Mouse (Mus musculus) Muller cell, postnatal 12 days (primary cell): Measurements from ENCODE around the gene Pmp22.

Source experiments
- DNase-seq: peaks from one replicate; pipeline ENCODE4 v3.0.0-alpha.2; 2015; ENCODE audit errors: inconsistent ontology term

The Pmp22 gene

DNA sequence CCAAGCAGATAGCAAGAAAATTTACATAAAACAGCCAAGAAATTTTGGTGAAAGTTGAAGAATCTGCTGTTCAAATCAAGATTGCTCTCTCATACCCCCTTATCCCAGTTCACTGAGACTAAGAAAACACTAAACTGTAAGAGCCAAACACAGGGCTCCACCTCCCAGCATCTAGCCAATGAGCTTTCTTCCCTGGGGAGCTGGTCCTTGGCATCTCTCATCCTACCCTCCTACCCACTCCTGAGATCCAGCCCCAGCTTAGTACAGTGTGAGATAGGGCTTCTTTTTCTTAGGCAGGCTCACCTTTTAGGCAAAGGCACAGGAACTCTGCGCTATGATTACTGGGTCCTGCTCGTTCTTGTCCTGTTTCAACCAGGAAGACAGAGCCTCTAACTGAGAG is 34.0 kb downstream of the Pmp22 start:
- DNase-seq: no peak

DNA sequence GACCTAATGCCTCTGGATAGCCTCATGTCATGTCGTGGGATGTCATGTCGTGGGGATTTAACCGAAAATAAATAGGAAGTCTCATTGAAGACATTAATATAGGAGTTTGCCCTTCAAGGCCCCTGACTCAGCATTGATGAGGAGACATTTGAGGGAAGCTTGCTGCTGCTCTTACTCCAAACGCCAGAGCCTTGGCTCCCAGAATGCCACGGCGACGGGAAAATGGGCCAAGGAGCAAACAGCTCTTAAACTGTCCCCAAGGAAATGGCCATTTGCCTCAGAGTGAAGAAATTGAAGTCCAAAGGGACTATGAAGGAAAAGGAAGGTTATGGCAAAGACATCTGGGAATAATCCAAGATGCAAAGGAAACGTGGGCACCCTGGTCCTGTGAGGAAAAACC is 34.8 kb downstream of the Pmp22 start:
- no peak for DNase-seq

DNA sequence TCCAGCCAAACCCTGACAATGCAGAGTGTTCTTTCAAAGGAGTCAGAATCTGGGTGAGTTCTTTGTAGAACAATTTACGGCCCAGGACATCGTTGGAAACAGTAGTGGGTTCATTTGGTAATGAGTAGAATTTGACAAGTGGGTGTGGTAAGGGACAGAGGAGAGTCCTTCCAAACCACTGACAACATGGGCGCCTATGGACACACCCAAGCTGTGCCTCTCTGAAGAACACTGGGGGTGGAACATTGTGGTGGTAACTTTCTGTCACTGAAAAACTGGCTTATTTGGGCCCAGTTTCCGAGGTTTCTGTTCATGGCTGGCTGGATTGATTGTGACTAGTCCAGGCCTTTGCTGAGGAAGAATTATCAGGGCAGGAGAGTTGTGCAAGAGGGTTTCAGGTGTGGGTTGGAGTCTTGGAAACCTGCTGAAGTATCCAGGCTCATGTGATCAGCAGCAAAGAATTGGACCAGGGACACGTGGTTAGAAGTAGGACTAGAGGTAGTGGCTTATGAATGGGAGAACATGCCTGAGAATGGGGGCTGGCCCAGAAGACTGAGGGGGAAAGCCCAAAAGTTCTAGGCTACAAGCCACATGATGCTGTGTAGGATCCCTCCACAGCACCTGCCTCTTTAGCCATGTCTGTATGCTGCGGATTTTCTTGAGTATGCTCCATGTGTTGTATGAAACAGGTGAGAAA is 35.4 kb downstream of the Pmp22 start:
- no peak for DNase-seq

GRCm38 (mm10) chr11:63164756-63165484 is 36.1 kb downstream of the Pmp22 start:
- no peak for DNase-seq

- no peak for DNase-seq
Measured at GRCm38 (mm10) chr11:63167826-63168225, 39.0 kb downstream of the Pmp22 start.

GRCm38 (mm10) chr11:63168551-63169258 is 39.9 kb downstream of the Pmp22 start:
- peak; percentile 51 for DNase-seq

DNA sequence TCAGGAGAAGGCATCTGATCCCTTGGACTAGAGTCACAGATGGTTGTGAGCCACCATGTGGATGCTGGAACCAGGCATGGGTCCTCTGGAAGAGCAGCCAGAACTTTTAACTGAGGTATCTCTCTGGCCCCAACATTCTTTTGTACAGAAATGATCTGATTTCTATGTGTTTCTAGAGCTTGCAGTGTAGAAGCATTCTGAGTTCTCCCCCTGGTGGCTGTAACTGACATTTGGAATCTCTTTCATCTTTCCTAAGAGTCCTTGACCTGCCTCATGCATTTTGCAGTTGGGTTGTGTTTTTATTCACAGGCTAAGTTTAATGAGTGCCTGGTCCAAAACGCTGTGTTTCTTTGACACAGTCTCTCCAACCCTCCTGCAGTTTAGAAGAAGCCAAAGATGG is 43.2 kb downstream of the Pmp22 start:
- DNase-seq: no peak

GRCm38 (mm10) chr11:63173604-63174003 is 44.8 kb downstream of the Pmp22 start:
- DNase-seq: no peak

DNA sequence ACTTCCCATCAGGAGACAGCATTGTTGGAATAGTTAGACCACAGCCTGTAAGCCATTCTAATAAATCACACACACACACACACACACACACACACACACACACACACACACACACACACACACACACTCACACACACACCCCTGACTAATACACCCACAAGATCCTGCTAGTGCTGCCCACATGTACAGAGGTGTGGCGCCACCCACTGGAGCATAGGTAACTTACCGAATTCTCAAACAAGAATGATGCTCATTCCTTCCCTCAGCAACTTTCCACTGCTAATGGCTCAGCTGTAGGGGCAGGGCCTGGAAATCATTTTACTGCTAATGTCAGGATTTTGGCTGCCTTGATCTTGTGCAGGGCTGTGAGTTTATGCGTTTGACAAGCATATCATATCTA is 46.5 kb downstream of the Pmp22 start:
- DNase-seq: no peak

DNA sequence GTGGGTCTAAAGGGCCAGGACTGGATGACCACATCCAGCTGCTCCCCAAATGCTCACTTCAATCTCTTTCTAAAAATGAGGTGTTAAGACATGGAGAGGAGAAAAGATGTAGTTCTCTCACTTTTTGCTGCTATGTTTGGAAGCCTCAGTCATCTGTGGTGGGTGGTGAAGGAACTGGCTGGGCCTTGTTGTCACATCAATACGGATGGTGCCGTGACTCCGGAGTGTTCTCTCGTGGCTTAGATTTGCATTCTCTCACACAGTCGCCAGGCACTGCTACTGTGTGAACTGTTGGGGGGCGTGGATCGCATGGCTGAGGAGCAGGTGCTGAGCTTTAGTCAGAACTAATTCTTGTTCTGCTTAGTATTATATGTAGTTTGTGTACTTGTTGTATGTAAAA is 47.6 kb downstream of the Pmp22 start:
- no peak for DNase-seq

DNA sequence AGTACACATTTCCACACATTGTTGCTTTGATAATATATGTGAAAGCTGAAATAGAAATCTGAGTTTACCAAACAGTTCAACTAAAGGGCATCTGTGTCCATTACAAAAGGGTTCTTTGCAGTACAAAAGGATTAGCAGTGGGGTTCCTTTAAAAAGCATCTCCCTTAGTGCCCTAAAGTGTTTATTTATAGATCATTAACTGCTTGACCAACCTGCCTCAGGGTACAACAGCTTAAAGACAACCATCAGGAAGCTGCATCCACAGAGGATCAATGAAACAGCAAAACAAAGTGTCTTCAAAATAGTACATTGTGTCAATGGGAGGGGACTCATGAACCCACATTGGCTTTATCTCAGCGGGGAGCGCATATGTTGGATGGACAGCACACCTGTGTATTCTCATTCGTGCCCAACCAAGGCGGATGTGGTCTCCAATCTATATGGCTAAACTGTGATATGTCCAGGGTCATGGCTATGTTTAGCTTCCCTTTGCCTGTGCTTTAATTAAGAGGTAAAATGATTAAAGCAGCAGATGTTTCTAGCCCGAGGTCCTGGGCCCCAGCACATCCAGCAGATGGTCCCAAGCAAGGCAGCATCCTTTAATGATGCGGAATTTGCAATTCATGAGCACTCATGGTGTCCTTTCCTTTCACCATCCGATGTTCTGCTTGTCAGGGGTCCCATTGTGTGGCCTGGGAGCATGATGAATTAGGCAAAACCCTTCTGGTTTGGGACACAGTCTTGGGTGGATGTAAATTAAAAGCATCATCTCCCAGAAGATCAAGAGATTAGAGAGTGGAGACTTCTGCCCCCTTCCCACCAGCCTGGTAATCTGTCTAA is 51.7 kb downstream of the Pmp22 start:
- DNase-seq: no peak

- no peak for DNase-seq
Measured at GRCm38 (mm10) chr11:63188803-63189202, 60.0 kb downstream of the Pmp22 start.

DNA sequence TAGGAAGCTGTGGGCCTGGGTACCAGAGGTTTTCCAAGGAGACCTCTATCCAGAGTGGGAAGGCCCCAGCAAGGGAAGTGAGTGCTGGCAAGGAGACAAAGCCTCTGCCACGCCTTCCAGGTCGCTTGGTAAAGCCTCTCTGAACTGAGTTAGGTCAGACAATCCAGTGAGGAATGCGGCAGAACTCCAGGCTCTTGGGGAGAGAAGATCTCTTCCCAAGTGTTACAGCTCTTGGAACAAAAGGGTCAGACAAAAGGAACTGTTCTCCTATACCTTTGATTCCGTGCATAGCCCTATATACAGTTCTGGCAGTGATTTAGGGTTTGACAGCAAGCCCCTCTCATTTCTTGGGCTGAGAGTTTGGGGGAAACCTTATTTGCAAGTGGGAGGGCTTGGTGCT is 69.3 kb downstream of the Pmp22 start:
- no peak for DNase-seq

DNA sequence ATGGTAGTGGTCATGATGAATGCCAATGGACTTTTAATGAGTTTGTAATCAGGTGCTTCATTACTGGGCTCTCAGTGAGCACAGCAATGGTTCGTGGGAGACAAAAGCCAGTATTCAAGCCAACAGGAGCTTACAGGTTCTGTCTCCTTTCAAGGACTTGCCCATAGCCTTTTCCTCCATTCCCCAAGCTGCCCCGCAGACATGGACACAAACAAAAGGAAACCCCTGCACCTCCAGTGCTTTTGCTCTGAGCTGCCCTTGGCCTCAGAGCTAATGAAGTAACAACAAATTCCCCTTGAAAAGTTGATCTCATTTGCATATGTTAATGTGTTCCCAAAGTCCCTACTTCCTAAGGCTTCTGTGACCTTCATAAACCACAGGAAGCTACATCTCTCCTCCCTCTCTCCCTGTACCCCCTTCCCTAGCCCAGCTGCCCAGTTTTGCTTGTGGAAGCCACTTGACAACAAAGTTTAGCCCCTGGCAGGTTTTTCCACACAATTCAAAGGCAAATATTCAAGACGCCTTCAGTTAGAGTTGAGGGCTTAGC is 73.3 kb downstream of the Pmp22 start:
- no peak for DNase-seq
